In the genomic region with DNA sequence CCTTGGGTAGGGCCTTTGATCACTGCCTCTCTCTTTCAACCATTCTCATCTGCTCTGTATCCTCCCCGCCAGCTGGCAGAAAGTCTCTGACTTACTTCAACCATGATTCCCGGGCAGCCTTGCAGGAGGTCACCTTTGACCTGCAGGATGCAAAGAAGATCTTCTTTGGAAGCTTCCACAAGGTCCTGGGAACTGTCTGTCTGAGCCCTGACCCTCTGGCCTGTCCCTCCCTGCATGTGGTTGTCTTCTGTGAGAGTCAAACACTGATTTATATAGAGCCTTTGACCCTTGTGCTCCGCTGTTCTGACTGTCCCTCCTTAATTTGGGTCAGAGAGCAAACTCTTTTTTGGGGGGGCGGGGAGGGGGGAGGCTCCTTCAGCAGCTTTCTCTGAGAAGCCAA, we compare ENCODE assay signal across 31 mouse cellular contexts. TPM values are rescaled to one million over a fixed set of nuclear protein-coding genes. Genes with fewer than 3 reads are reported as not detected.
DNase-seq lines count a peak whose midpoint lies in the region; ATAC-seq lines count a peak whose summit lies in the region.
"Had no signal": no experiment of that assay in that cellular context is flagged by ENCODE, and none has a peak within 500 bp of the region (broad histone marks: within the 10 kb centered on the region; RNA-seq: fewer than 3 reads in every experiment).

No protein-coding gene starts in this region.

- no peak overlapping the region for H3K4me3 ChIP-seq in midbrain, embryonic 11.5 days (ENCODE audit: low read depth, low read length)
- H3K4me3 ChIP-seq in midbrain, embryonic 15.5 days, result no peak overlapping the region
- H3K4me3 ChIP-seq in kidney, embryonic 15.5 days (replicated peaks), result no peak overlapping the region
- H3K4me3 ChIP-seq: embryonic facial prominence, embryonic 13.5 days; forebrain, embryonic 10.5 days; intestine, embryonic 15.5 days; midbrain, embryonic 10.5 days; myocyte; neural tube, embryonic 13.5 days had no signal

- H3K27me3 ChIP-seq in midbrain, embryonic 11.5 days (ENCODE audit: control insufficient read depth, insufficient read depth, low read length), result no peaks in the 10 kb centered on the region
- no peaks in the 10 kb centered on the region for H3K27me3 ChIP-seq in midbrain, embryonic 15.5 days (replicated peaks)
- H3K27me3 ChIP-seq in kidney, embryonic 15.5 days, result no peaks in the 10 kb centered on the region
- H3K27me3 ChIP-seq: embryonic facial prominence, embryonic 13.5 days; intestine, embryonic 15.5 days; neural tube, embryonic 13.5 days had no signal

- peak; percentile 68 for DNase-seq in midbrain, embryonic 11.5 days (ENCODE audit: low spot score, missing footprints)
- DNase-seq in embryo, embryonic 11 days, result peak; percentile 20
- DNase-seq in mesoderm, embryonic 11.5 days (ENCODE audit: low read depth, low spot score), result peak; percentile 23
- no peak for DNase-seq in frontal cortex, postnatal 10 days (ENCODE audit: low spot score in 2 of 2)
- DNase-seq: adrenal gland, adult 2 months; adrenal gland, postnatal 36 days; B cell, adult 2 months; cerebellum, adult 18-20 months; cerebellum, postnatal 14 days; gastrocnemius, postnatal 14 days; heart, postnatal 14 days; layer of hippocampus, postnatal 36 days; liver; lung, embryonic 14.5 days; lung, postnatal 14 days; retina, postnatal 1 day; right cerebral cortex, postnatal 14 days; thymus, postnatal 14 days had no signal

- ATAC-seq in midbrain, embryonic 11.5 days (ENCODE audit: low FRiP score), result no peak
- ATAC-seq in midbrain, embryonic 15.5 days (replicated peaks), result no peak
- ATAC-seq in kidney, embryonic 15.5 days (replicated peaks; ENCODE audit: low FRiP score), result peak; percentile 54
- ATAC-seq in CD4-positive, CD25-positive, alpha-beta regulatory T cell, adult 4 months, result no peak
- ATAC-seq: activated CD4-positive, CD25-positive, alpha-beta regulatory T cell, adult 4 months; forebrain, embryonic 16.5 days; hindbrain, postnatal 0 days; intestine, embryonic 15.5 days had no signal

- no peak overlapping the region for H3K4me2 ChIP-seq in midbrain, embryonic 11.5 days
- H3K4me2 ChIP-seq in midbrain, embryonic 15.5 days, result no peak overlapping the region
- H3K4me2 ChIP-seq in kidney, embryonic 15.5 days, result no peak overlapping the region
- H3K4me2 ChIP-seq: embryonic facial prominence, embryonic 13.5 days; intestine, embryonic 15.5 days; lung, embryonic 14.5 days; neural tube, embryonic 13.5 days had no signal

- WGBS in midbrain, embryonic 11.5 days, result 27% methylated on average over 4 of the region's 4 CpGs
- whole genome bisulfite sequencing in midbrain, embryonic 15.5 days, result 40% methylated on average over 4 of the region's 4 CpGs
- WGBS in kidney, embryonic 15.5 days, result 23% methylated on average over 4 of the region's 4 CpGs

- H3K9ac ChIP-seq in midbrain, embryonic 11.5 days (ENCODE audit: low read length), result no peak overlapping the region
- H3K9ac ChIP-seq in midbrain, embryonic 15.5 days, result no peak overlapping the region
- no peak overlapping the region for H3K9ac ChIP-seq in kidney, embryonic 15.5 days
- H3K9ac ChIP-seq: embryonic facial prominence, embryonic 13.5 days; intestine, embryonic 15.5 days; liver, embryonic 14.5 days; lung, embryonic 14.5 days; neural tube, embryonic 13.5 days had no signal

- H3K27ac ChIP-seq in midbrain, embryonic 11.5 days (ENCODE audit: low read depth, low read length), result no peak overlapping the region
- no peak overlapping the region for H3K27ac ChIP-seq in midbrain, embryonic 15.5 days
- H3K27ac ChIP-seq in kidney, embryonic 15.5 days, result no peak overlapping the region
- H3K27ac ChIP-seq: embryonic facial prominence, embryonic 13.5 days; forebrain, embryonic 10.5 days; hindbrain, postnatal 0 days; intestine, embryonic 15.5 days; liver, embryonic 14.5 days; neural tube, embryonic 13.5 days had no signal

- no peaks in the 10 kb centered on the region for H3K9me3 ChIP-seq in midbrain, embryonic 11.5 days (ENCODE audit: control insufficient read depth, low read length)
- H3K9me3 ChIP-seq in midbrain, embryonic 15.5 days, result no peaks in the 10 kb centered on the region
- no peaks in the 10 kb centered on the region for H3K9me3 ChIP-seq in kidney, embryonic 15.5 days (replicated peaks)
- H3K9me3 ChIP-seq: embryonic facial prominence, embryonic 13.5 days; forebrain, embryonic 10.5 days; intestine, embryonic 15.5 days; midbrain, embryonic 10.5 days; neural tube, embryonic 13.5 days had no signal

- H3K36me3 ChIP-seq in midbrain, embryonic 11.5 days (ENCODE audit: control insufficient read depth, insufficient read depth, low read length), result no peaks in the 10 kb centered on the region
- H3K36me3 ChIP-seq in midbrain, embryonic 15.5 days (replicated peaks), result no peaks in the 10 kb centered on the region
- H3K36me3 ChIP-seq in kidney, embryonic 15.5 days, result no peaks in the 10 kb centered on the region
- H3K36me3 ChIP-seq: embryonic facial prominence, embryonic 13.5 days; forebrain, embryonic 10.5 days; intestine, embryonic 15.5 days; midbrain, embryonic 10.5 days; neural tube, embryonic 13.5 days had no signal

- no peaks in the 10 kb centered on the region for H3K4me1 ChIP-seq in midbrain, embryonic 11.5 days (ENCODE audit: control insufficient read depth, insufficient read depth, low read length)
- H3K4me1 ChIP-seq in midbrain, embryonic 15.5 days, result no peaks in the 10 kb centered on the region
- peaks cover 28% of the 10 kb centered on the region for H3K4me1 ChIP-seq in kidney, embryonic 15.5 days
- H3K4me1 ChIP-seq: embryonic facial prominence, embryonic 13.5 days; forebrain, embryonic 10.5 days; intestine, embryonic 15.5 days; neural tube, embryonic 13.5 days had no signal

RNA-seq across cellular contexts. Expression of gene Col20a1, which starts 20.7 kb away (rescaled TPM):
- polyA plus RNA-seq in midbrain, embryonic 11.5 days (2014; fragmentation: Nextera tagmentation; extraction: Ambion mirVana), result 0.18 and 0.26 TPM in 2 replicates
- polyA plus RNA-seq in midbrain, embryonic 15.5 days (2015; fragmentation: Nextera tagmentation; extraction: Ambion mirVana), result 0.11 and 0.22 TPM in 2 replicates
- polyA plus RNA-seq in kidney, embryonic 15.5 days (2015; fragmentation: Nextera tagmentation; extraction: Ambion mirVana), result 0.69 and 0.75 TPM in 2 replicates
- under 1 TPM; 0.36 to 0.38 TPM for polyA plus RNA-seq in CD4-positive, CD25-positive, alpha-beta regulatory T cell, adult 4 months (2017; shearing (Covaris generic))

RNA-seq across cellular contexts. Expression of gene Chrna4, which starts 36.3 kb away (rescaled TPM):
- polyA plus RNA-seq in midbrain, embryonic 11.5 days (2014; fragmentation: Nextera tagmentation; extraction: Ambion mirVana), result 41.2 and 44.2 TPM in 2 replicates
- polyA plus RNA-seq in midbrain, embryonic 15.5 days (2015; fragmentation: Nextera tagmentation; extraction: Ambion mirVana), result 46.3 and 55.9 TPM in 2 replicates
- polyA plus RNA-seq in kidney, embryonic 15.5 days (2015; fragmentation: Nextera tagmentation; extraction: Ambion mirVana), result 4.1 and 5.0 TPM in 2 replicates
- polyA plus RNA-seq in CD4-positive, CD25-positive, alpha-beta regulatory T cell, adult 4 months (2017; shearing (Covaris generic)), result not detected
- polyA plus RNA-seq: activated CD4-positive, CD25-positive, alpha-beta regulatory T cell, adult 4 months; myocyte had no signal

RNA-seq across cellular contexts. Expression of gene Arfgap1, which starts 40.0 kb away (rescaled TPM):
- 38.6 and 45.7 TPM in 2 replicates for polyA plus RNA-seq in midbrain, embryonic 11.5 days (2014; fragmentation: Nextera tagmentation; extraction: Ambion mirVana)
- 125 and 126 TPM in 2 replicates for polyA plus RNA-seq in midbrain, embryonic 15.5 days (2015; fragmentation: Nextera tagmentation; extraction: Ambion mirVana)
- 90.4 and 105 TPM in 2 replicates for polyA plus RNA-seq in kidney, embryonic 15.5 days (2015; fragmentation: Nextera tagmentation; extraction: Ambion mirVana)
- polyA plus RNA-seq in CD4-positive, CD25-positive, alpha-beta regulatory T cell, adult 4 months (2017; shearing (Covaris generic)), result 10 to 100 TPM; 42.6 to 73.0 TPM

RNA-seq across cellular contexts. Expression of gene Nkain4, which starts 52.6 kb away (rescaled TPM):
- 63.2 and 63.6 TPM in 2 replicates for polyA plus RNA-seq in midbrain, embryonic 11.5 days (2014; fragmentation: Nextera tagmentation; extraction: Ambion mirVana)
- 77.0 and 94.1 TPM in 2 replicates for polyA plus RNA-seq in midbrain, embryonic 15.5 days (2015; fragmentation: Nextera tagmentation; extraction: Ambion mirVana)
- 33.4 and 34.5 TPM in 2 replicates for polyA plus RNA-seq in kidney, embryonic 15.5 days (2015; fragmentation: Nextera tagmentation; extraction: Ambion mirVana)
- not detected for polyA plus RNA-seq in CD4-positive, CD25-positive, alpha-beta regulatory T cell, adult 4 months (2017; shearing (Covaris generic))
- polyA plus RNA-seq: activated CD4-positive, CD25-positive, alpha-beta regulatory T cell, adult 4 months; myocyte had no signal

Comparison
In these comparisons a context has a peak if more than half of its experiments do, and no peak if none do; other contexts are left out.
1. DNase-seq: peak in midbrain, embryonic 11.5 days (single experiment), embryo, embryonic 11 days (single experiment) and mesoderm, embryonic 11.5 days (single experiment); none in frontal cortex, postnatal 10 days (0 of 2).